Mouse (Mus musculus): ENCODE data around the gene Ccr1l1.

Gene Ccr1l1

GRCm38 (mm10) chr9:123957911-123958413 is 20.2 kb downstream of the Ccr1l1 start:
- no peak for DNase-seq

GRCm38 (mm10) chr9:123956892-123957291 is 21.3 kb downstream of the Ccr1l1 start:
- no peak for DNase-seq

GRCm38 (mm10) chr9:123953551-123953950 is 24.7 kb downstream of the Ccr1l1 start:
- no peak for DNase-seq

DNA sequence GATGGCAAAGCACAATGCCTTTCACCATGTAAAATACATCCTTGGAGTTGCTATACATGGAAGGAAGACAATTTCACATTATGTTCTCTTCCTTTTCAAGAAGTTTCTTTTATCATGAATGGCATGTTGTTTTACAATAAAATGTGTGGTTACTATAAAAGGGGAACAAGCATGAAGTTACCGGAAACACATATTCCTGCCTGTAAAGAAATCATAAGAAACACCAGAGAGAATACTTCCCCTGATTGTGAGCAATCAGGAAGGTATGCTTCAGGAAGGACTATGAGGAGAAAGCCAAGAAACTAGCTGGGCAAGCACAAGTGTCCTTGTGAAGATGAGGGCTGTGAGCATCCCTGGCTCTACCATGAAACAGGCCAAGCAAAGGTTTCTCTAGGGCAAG is 27.0 kb downstream of the Ccr1l1 start:
- no peak for DNase-seq

GRCm38 (mm10) chr9:123949432-123949831 is 28.8 kb downstream of the Ccr1l1 start:
- DNase-seq: no peak

DNA sequence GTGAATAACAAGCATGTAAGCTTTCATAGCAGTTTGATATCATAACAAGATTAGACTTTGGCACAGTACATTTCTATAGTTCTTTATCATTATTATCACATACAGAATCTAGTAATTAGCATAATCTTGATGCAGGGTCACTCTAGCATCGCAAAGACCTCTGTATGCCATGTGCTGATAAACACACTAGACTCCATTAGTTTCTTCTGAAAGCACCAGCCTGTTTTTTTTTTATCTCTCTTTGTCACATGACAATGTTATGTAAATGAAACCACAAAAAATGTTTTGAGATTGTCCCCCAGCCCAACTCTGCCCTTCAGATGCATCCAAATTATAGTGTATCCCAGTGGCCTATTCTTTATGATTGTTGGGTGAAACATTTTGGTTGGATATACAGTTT is 30.4 kb downstream of the Ccr1l1 start:
- no peak for DNase-seq

GRCm38 (mm10) chr9:123942025-123942424 is 36.2 kb downstream of the Ccr1l1 start:
- DNase-seq: no peak

DNA sequence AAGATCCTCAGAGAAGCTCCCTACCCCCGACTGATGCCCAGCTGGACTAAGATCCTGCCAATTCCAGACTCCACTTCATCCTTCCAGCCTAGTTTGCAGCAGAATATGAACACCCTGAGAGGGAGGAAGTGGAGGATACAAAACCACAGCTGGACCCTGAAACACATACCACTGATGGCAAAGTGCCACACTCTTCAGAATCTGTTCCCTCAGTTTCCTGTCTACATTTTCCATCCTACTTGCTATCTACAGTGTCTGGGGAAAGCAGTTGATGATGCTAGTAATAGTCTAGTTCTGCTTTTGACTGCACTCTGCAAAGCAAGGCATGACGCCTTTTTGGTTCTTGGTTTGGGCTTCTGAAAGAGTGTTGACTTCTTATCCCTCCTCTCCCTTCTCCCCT is 36.9 kb downstream of the Ccr1l1 start:
- DNase-seq: peak; percentile 42

DNA sequence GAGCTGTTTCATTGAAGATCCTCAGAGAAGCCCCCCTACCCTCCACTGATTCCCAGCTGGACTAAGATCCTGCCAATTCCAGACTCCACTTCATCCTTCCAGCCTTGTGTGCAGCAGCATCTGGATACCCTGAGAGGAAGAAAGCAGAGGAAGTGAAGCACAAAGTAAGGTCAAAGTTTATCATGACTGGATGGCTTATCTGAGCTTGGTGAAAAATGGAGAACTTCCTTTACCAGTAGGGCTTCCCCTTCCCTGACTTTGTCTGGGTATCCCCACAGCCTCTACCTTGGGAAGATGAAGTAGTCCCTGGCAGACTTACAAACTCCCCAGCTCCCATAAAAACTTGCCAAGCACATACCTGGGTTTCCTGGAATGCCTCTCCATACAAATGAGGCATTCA is 37.6 kb downstream of the Ccr1l1 start:
- DNase-seq: no peak

- DNase-seq: no peak
Observed at GRCm38 (mm10) chr9:123940168-123940567, 38.0 kb downstream of the Ccr1l1 start.

DNA sequence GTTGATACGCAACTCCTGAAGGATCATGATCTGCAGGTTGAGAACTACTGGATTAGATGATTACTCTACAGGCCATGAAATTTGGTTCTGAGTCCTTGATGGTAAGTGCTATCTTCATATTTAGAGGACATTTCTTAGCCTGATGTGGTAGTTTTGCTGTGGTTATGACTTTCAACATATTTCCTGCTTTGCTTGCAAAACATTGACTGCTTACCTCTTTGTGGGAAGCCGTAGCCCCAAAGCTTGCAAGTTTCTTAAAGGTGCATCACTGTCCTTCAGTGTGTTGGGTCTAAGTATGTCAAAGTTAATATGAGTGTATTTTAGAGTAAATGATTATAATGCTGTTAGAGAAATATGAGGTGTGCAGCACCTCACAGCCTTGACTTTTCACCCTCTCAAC is 40.2 kb downstream of the Ccr1l1 start:
- no peak for DNase-seq

- DNase-seq: no peak
Observed at GRCm38 (mm10) chr9:123936604-123937280, 41.5 kb downstream of the Ccr1l1 start.

DNA sequence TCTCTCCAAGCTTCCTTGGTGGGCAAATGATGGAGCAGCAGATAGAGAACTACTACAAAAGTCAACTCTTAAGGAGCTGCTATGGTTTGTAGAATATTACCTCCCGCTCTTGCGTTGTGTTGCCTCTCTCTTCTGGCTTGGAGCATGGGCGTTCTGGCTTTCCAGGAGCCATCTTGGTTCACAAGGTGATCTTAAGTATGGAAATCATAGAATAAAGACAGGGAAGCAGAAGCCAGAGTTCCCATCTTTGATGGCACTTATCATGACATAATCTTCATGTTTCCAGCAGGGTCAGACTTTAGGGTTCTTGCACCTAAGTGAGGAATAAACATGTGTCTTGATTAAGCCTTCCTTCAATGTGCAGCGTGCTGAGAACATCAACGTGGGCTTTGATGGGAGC is 42.4 kb downstream of the Ccr1l1 start:
- no peak for DNase-seq

- DNase-seq: no peak
Observed at GRCm38 (mm10) chr9:123935346-123935745, 42.9 kb downstream of the Ccr1l1 start.

DNA sequence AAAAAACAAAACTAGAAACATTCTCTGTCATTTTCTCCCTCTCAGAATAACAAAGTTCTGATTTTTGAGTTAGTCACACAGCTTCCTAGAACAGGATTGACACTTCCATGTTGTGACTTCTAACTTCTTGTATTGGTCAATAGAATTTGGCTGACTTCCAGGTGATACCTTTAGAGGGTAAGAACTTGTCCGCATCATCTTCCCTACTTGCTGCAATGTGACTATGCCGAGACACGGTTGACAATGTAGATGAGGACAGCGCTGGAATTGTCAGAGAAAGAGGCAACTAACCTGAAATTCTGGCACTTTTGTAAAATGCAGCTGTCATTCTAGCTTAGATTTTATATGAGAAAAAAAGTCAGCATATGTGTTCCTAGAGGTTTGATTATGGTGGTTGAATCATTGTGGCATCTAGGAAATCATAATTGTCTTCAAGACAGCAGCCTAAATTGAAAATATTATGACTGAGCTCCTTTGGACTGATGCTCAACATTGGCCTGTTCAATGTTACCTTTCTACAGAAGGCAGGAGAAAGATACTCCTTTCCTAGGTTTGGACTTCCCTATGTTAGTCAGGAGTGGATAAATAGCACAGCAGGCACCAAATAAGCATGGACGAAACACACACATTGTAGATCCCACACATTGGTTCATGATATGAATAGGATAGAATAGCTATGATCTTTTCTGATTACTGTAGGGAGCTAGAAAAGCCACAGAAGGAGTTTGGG is 44.3 kb downstream of the Ccr1l1 start:
- no peak for DNase-seq

DNA sequence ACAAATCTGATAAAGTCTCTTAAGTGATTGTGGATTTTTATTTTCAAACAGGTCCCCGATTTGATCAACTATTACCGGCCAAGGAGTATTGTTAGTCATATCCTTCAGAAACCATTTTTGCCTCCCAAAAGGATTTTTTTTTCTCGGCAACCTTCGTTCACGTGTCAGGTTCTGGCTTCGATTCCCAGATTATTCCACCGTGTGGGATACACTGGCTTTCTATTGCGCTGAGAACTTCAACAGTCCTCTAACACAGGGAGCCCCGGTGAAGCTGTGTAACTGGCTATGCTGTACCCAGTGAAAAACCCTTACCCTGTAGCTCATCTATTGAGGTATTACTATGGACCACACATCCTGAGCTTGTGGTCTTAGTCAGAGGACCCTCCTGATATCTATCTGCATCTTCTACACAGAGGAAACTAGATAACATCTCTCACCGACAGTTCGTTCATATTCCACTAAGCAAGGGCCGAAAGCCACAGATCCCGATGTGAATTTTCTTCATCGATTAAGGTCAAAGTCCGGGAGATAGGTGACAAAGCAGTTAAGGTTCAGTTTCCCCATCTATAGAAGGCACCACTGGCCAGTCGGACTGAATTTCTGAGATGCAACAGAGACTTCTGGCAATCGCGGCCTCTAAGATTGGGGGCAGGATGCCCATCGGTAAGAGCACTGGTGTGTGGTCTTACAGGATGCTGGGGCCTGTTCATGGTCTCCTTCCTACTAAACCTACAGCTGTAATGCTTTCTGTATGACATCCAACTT is 45.1 kb downstream of the Ccr1l1 start:
- DNase-seq: no peak

DNA sequence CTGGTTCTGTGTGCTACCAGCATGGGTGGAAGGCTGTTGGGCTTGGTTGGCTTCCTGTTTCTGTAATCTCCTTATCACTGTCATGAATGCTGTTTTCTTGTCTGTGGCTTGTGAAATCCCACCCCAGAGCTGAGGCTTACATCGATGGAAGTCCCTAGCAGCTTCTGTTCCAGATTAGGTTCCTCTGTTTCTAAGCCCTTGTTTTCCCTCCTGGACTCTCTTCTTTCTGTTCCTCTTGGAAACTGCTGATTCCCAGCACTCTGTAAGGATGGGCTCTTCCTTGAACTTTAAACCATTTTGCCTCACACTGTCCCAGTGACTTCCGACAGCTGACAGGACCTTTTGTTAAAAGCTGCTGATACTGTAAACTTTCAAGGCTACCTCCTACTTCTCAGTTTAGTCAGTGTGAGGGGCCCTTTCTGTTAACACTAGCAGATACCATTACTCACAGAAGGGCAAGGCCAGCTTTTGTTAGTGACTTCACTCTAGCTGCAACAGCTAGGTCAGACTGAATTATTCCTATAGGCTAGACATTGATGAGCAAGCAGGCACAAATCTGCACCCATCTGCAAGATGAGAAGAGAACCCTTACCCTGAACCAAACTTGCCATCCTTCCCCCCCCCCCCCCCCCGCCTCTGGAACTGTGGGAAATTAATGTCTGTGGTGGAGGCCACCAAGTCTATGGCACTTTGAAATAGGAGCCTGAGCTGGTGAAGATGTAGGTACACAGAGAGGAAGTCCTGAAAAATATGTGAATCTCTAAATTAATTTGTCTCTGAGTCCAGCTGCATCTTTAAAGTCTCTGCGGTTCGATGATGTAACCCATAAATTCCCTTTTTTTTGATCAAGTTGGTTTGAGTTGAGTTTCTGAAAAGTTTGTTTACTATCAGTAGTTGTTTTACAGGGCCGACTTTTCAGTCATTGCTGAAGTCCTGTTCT is 46.2 kb downstream of the Ccr1l1 start:
- DNase-seq: peak; percentile 16

- DNase-seq: no peak
Observed at GRCm38 (mm10) chr9:123930926-123931325, 47.3 kb downstream of the Ccr1l1 start.

GRCm38 (mm10) chr9:123930476-123930875 is 47.7 kb downstream of the Ccr1l1 start:
- no peak for DNase-seq

- no peak for DNase-seq
Observed at GRCm38 (mm10) chr9:123929936-123930335, 48.3 kb downstream of the Ccr1l1 start.

DNA sequence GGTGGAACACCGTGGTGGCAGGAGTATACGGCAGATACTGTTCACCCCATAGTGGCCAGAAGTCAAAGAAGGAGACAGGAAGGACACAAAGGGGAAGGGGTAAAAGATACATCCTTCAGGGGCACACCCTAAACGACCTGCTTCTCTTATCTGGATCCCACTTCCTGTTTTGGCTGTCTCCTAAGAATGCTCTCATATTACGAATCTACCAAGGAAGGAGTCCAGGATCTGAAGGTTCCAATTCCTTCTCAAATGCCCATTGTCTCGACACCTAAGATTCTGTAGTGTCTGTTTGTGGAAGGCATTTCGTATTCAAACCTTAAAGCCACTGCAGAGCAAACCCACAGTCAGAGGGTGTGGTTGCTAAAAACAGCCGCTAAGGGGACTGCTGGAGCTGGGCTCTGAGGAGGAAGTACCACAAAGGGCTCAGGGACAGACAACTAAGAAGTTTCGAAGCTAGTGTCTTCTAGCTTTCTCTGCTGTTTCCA is 49.4 kb downstream of the Ccr1l1 start:
- DNase-seq: peak; percentile 57

- peak; percentile 41 for DNase-seq
Observed at GRCm38 (mm10) chr9:123928118-123928758, 50.0 kb downstream of the Ccr1l1 start.

Measured in lung, postnatal 10 days (tissue).